9 mouse cellular contexts compared by ENCODE assay signal in the genomic region with DNA sequence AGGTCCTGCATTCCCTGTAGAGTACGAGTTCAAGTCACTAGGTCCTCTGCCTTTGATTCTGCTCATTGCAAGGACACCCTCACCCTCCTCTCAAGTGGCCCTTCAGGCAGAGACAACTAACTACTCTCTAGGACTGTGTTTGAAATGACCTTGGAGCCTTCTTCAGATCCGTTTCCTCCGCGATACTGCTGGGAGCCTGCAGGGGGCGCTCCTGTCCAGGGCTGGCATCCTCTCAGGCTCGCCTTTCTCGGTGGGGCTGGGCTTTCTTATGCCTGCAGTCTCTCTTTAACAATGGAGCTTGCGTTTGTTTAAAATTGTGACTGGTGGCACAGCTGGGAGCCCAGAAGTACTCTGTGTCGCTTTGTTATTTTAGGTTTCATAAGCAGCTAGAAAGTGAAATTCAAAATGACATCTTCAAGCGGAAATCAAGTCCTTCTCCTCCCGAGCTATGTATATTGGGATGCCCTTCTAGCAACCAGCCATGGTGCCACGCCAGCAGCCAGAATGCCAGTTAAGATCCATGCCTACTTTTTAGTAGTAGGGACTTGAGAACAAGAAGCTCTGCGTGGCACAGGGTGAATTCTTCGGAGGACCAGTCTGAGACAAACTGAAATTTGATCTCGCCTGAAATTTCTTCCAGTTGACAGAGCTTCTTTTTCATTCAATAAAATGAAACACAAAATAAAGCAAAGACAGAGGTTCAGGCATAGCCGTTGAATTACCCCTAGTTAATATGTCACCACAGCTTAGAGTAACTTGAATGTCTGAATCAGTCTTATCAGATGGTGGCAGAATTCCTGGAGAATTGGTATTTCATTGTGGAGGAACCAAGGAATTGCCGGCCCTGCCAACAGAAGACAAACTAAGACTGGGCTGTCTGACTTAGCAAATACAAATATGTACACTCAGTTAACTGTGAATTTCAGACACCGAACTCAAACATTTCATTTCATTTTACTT. TPM values are rescaled to one million over a fixed set of nuclear protein-coding genes. Genes with fewer than 3 reads are reported as not detected.
DNase-seq lines count a peak whose midpoint lies in the region; ATAC-seq and TF ChIP-seq lines count a peak whose summit lies in the region.
"Had no signal": no experiment of that assay in that cellular context is flagged by ENCODE, and none has a peak within 500 bp of the region (broad histone marks: within the 10 kb centered on the region; RNA-seq: fewer than 3 reads in every experiment).

No protein-coding gene starts in this region.

- H3K27ac ChIP-seq in forebrain, embryonic 11.5 days (ENCODE audit: low read depth, low read length), result no peak overlapping the region
- no peak overlapping the region for H3K27ac ChIP-seq in heart, embryonic 16.5 days (ENCODE audit: low read length)
- H3K27ac ChIP-seq in liver, embryonic 14.5 days, result no peak overlapping the region
- H3K27ac ChIP-seq in neural tube, embryonic 11.5 days (ENCODE audit: low read depth, low read length), result no peak overlapping the region
- peak overlapping the region; percentile 36; the same call in 1 of the 2 replicates for H3K27ac ChIP-seq in stomach, embryonic 16.5 days (ENCODE audit: low read length)
- H3K27ac ChIP-seq: macrophage had no signal

- peak; percentile 36 for ATAC-seq in forebrain, embryonic 11.5 days (replicated peaks; ENCODE audit: low FRiP score)
- peak; percentile 76 for ATAC-seq in heart, embryonic 16.5 days (replicated peaks; ENCODE audit: extremely low read depth, insufficient read depth, low FRiP score)
- no peak for ATAC-seq in liver, embryonic 14.5 days (ENCODE audit: insufficient read depth)
- ATAC-seq in neural tube, embryonic 11.5 days (ENCODE audit: insufficient read depth, low FRiP score, low TSS enrichment), result peak; percentile 31; the same call in 1 of the 2 replicates
- ATAC-seq in stomach, embryonic 16.5 days (ENCODE audit: insufficient read depth, low FRiP score), result peak; percentile 77

- no peaks in the 10 kb centered on the region for H3K36me3 ChIP-seq in forebrain, embryonic 11.5 days (ENCODE audit: control insufficient read depth, insufficient read depth, low read length)
- no peaks in the 10 kb centered on the region for H3K36me3 ChIP-seq in heart, embryonic 16.5 days (ENCODE audit: control insufficient read depth, insufficient read depth)
- H3K36me3 ChIP-seq in liver, embryonic 14.5 days (replicated peaks; ENCODE audit: control insufficient read depth, insufficient read depth, low read depth), result no peaks in the 10 kb centered on the region
- no peaks in the 10 kb centered on the region for H3K36me3 ChIP-seq in neural tube, embryonic 11.5 days (ENCODE audit: control insufficient read depth, insufficient read depth, low read length)
- no peaks in the 10 kb centered on the region for H3K36me3 ChIP-seq in stomach, embryonic 16.5 days (ENCODE audit: control insufficient read depth, insufficient read depth, low read length)

- H3K4me2 ChIP-seq in forebrain, embryonic 11.5 days (ENCODE audit: low read depth, low read length, severe bottlenecking), result peak overlapping the region; percentile 32
- peak overlapping the region; percentile 54 for H3K4me2 ChIP-seq in heart, embryonic 16.5 days (ENCODE audit: low read depth, low read length)
- H3K4me2 ChIP-seq in liver, embryonic 14.5 days (ENCODE audit: low read depth), result peak overlapping the region; percentile 42
- H3K4me2 ChIP-seq in neural tube, embryonic 11.5 days (ENCODE audit: low read depth), result peak overlapping the region; percentile 11; the same call in 1 of the 2 replicates
- H3K4me2 ChIP-seq in stomach, embryonic 16.5 days (ENCODE audit: low read depth, low read length), result peak overlapping the region; percentile 51

- H3K9ac ChIP-seq in forebrain, embryonic 11.5 days (ENCODE audit: low read length), result no peak overlapping the region; the same call in 1 of the 2 replicates
- H3K9ac ChIP-seq in heart, embryonic 16.5 days (ENCODE audit: low read length), result peak overlapping the region; percentile 26; the same call in 1 of the 2 replicates
- H3K9ac ChIP-seq in liver, embryonic 14.5 days (replicated peaks), result no peak overlapping the region
- H3K9ac ChIP-seq in neural tube, embryonic 11.5 days (ENCODE audit: low read length), result no peak overlapping the region
- H3K9ac ChIP-seq in stomach, embryonic 16.5 days (ENCODE audit: low read length), result peak overlapping the region; percentile 24

- no peak for TF ChIP-seq EP300 in liver, embryonic 14.5 days (IDR thresholded peaks at IDR 0.05; ENCODE audit: low read depth)

- H3K4me3 ChIP-seq in forebrain, embryonic 11.5 days (ENCODE audit: low read depth, low read length), result no peak overlapping the region
- peak overlapping the region; percentile 35 for H3K4me3 ChIP-seq in heart, embryonic 16.5 days (ENCODE audit: low read length)
- H3K4me3 ChIP-seq in liver, embryonic 14.5 days (ENCODE audit: insufficient read depth in 1 of 2, low read depth in 2 of 2, low read length in 2 of 2), result no peak overlapping the region
- H3K4me3 ChIP-seq in neural tube, embryonic 11.5 days (ENCODE audit: low read depth, low read length), result no peak overlapping the region
- peak overlapping the region; percentile 31 for H3K4me3 ChIP-seq in stomach, embryonic 16.5 days (replicated peaks; ENCODE audit: low read length)

- TF ChIP-seq CTCF in liver, embryonic 14.5 days (IDR thresholded peaks at IDR 0.05; ENCODE audit: low read depth), result peak; percentile 96

- 24% methylated on average over 18 of the region's 18 CpGs for WGBS in forebrain, embryonic 11.5 days
- WGBS in heart, embryonic 16.5 days, result 28% methylated on average over 18 of the region's 18 CpGs
- 27% methylated on average over 18 of the region's 18 CpGs for WGBS in liver, embryonic 14.5 days (ENCODE audit: insufficient replicate concordance)
- 28% methylated on average over 18 of the region's 18 CpGs for WGBS in neural tube, embryonic 11.5 days
- WGBS in stomach, embryonic 16.5 days, result 15% methylated on average over 18 of the region's 18 CpGs

- peak; percentile 58 to 66 for DNase-seq in CD8-positive naive resting alpha-beta T cell, adult 2 months (ENCODE audit: low read depth in 2 of 2, low spot score in 2 of 2)
- peak; percentile 58 for DNase-seq in c-Kit-positive CD71-negative TER-119-negative erythroid progenitor cells, embryonic 14.5 days (ENCODE audit: low read depth)
- peak; percentile 93 for DNase-seq in forebrain, embryonic 11.5 days (ENCODE audit: low spot score)
- DNase-seq in kidney, postnatal 36 days, result peak; percentile 83 to 94
- peak; percentile 10 to 31 (median 20) for DNase-seq in liver, embryonic 14.5 days (ENCODE audit: low read depth in 3 of 3, low spot score in 3 of 3)
- DNase-seq in neural tube, embryonic 11.5 days (ENCODE audit: low spot score), result peak; percentile 85

- H3K27me3 ChIP-seq in forebrain, embryonic 11.5 days (ENCODE audit: control insufficient read depth, insufficient read depth, low read length), result no peaks in the 10 kb centered on the region
- H3K27me3 ChIP-seq in heart, embryonic 16.5 days (ENCODE audit: control insufficient read depth, insufficient read depth, low read length), result no peaks in the 10 kb centered on the region
- no peaks in the 10 kb centered on the region for H3K27me3 ChIP-seq in liver, embryonic 14.5 days (ENCODE audit: control insufficient read depth, insufficient read depth, low read length)
- H3K27me3 ChIP-seq in neural tube, embryonic 11.5 days (ENCODE audit: control insufficient read depth, insufficient read depth, low read length), result no peaks in the 10 kb centered on the region
- no peaks in the 10 kb centered on the region for H3K27me3 ChIP-seq in stomach, embryonic 16.5 days (ENCODE audit: control insufficient read depth, insufficient read depth, low read length)

- H3K9me3 ChIP-seq in forebrain, embryonic 11.5 days (ENCODE audit: control insufficient read depth, low read length), result no peaks in the 10 kb centered on the region
- H3K9me3 ChIP-seq in heart, embryonic 16.5 days (replicated peaks; ENCODE audit: control insufficient read depth, low read length), result 0 out of 2 replicates have a peak, but pooled peaks cover 3% of the 10 kb centered on the region
- no peaks in the 10 kb centered on the region for H3K9me3 ChIP-seq in liver, embryonic 14.5 days (ENCODE audit: control insufficient read depth, low read length)
- no peaks in the 10 kb centered on the region for H3K9me3 ChIP-seq in neural tube, embryonic 11.5 days (ENCODE audit: control insufficient read depth, low read length)
- H3K9me3 ChIP-seq in stomach, embryonic 16.5 days (replicated peaks; ENCODE audit: control insufficient read depth, low read length), result no peaks in the 10 kb centered on the region

- no peaks in the 10 kb centered on the region for H3K4me1 ChIP-seq in forebrain, embryonic 11.5 days (replicated peaks; ENCODE audit: control insufficient read depth, insufficient read depth, low read length)
- H3K4me1 ChIP-seq in heart, embryonic 16.5 days (ENCODE audit: control insufficient read depth, insufficient read depth, low read length), result 0 out of 2 replicates have a peak, but pooled peaks cover 2% of the 10 kb centered on the region
- no peaks in the 10 kb centered on the region for H3K4me1 ChIP-seq in liver, embryonic 14.5 days (replicated peaks; ENCODE audit: control insufficient read depth in 2 of 2, insufficient read depth in 2 of 2, low read length in 1 of 2)
- H3K4me1 ChIP-seq in neural tube, embryonic 11.5 days (ENCODE audit: control insufficient read depth, insufficient read depth, low read length), result no peaks in the 10 kb centered on the region
- peaks cover 3% of the 10 kb centered on the region; the same call in 1 of the 2 replicates for H3K4me1 ChIP-seq in stomach, embryonic 16.5 days (ENCODE audit: control insufficient read depth, insufficient read depth, low read length)

RNA-seq across cellular contexts. Expression of a gene that starts 28.8 kb away (rescaled TPM):
- polyA plus RNA-seq in forebrain, embryonic 11.5 days (2014; fragmentation: Nextera tagmentation; extraction: Ambion mirVana), result 20.4 and 21.2 TPM in 2 replicates
- polyA plus RNA-seq in heart, embryonic 16.5 days (2015; fragmentation: Nextera tagmentation; extraction: Ambion mirVana), result 17.1 and 17.9 TPM in 2 replicates
- polyA plus RNA-seq in liver, embryonic 14.5 days (2012; rRNA removed), result 7.2 and 9.7 TPM in 2 replicates
- polyA plus RNA-seq in liver, embryonic 14.5 days (2014; fragmentation: Nextera tagmentation; extraction: Ambion mirVana), result 7.3 and 9.5 TPM in 2 replicates
- 20.8 and 21.3 TPM in 2 replicates for polyA plus RNA-seq in neural tube, embryonic 11.5 days (2014; fragmentation: Nextera tagmentation; extraction: Ambion mirVana)
- polyA plus RNA-seq in stomach, embryonic 16.5 days (2015; fragmentation: Nextera tagmentation; extraction: Ambion mirVana), result 12.4 and 14.4 TPM in 2 replicates

Comparison
In these comparisons a context has a peak if more than half of its experiments do, and no peak if none do; other contexts are left out.
1. DNase-seq: peak in every context shown above with its lines; median percentile 93 in forebrain, embryonic 11.5 days; 88 in kidney, postnatal 36 days; 85 in neural tube, embryonic 11.5 days; 62 in CD8-positive naive resting alpha-beta T cell, adult 2 months; 58 in c-Kit-positive CD71-negative TER-119-negative erythroid progenitor cells, embryonic 14.5 days; 20 in liver, embryonic 14.5 days.
2. H3K4me3 ChIP-seq: peak in heart, embryonic 16.5 days (single experiment) and stomach, embryonic 16.5 days (single experiment); none in forebrain, embryonic 11.5 days (single experiment), liver, embryonic 14.5 days (0 of 2) and neural tube, embryonic 11.5 days (single experiment).
3. H3K9ac ChIP-seq: peak in heart, embryonic 16.5 days (single experiment) and stomach, embryonic 16.5 days (single experiment); none in forebrain, embryonic 11.5 days (single experiment), liver, embryonic 14.5 days (single experiment) and neural tube, embryonic 11.5 days (single experiment).
4. Peak in every context shown above with its lines, with median percentiles within 50 percentile points of each other: H3K4me2 ChIP-seq.